Mouse (Mus musculus) gastrocnemius, postnatal 10 days (tissue): ENCODE data around the gene Prkce. TPM values are rescaled to one million over a fixed set of nuclear protein-coding genes. Genes with fewer than 3 reads are reported as not detected.

Source experiments
- DNase-seq: peaks from one replicate; pipeline ENCODE4 v3.0.0; 2021; ENCODE audit warnings: mixed read lengths
- long read RNA-seq, 2 experiments: library from polyadenylated mRNA; stranded (forward); transcript quantifications; one replicate each; pipeline ENCODE4 v2.0.0; 2021
- total RNA-seq, 2 experiments: library from RNA; stranded (reverse); gene quantifications; 2 replicates each; pipeline ENCODE4 v1.2.3; 2021

Prkce gene
- total RNA-seq: 10 to 100 TPM; 11.3 to 14.0 TPM
- long read RNA-seq, experiment 1, full-length matches to known transcripts: 9 of 12 reads
- long read RNA-seq, experiment 1, partial matches to known transcripts: 2 of 12 reads
- long read RNA-seq, experiment 1, other reads (novel, unspliced or antisense): 1 of 12 reads
- long read RNA-seq, experiment 2, full-length matches to known transcripts: 5 of 7 reads
- long read RNA-seq, experiment 2, partial matches to known transcripts: 1 of 7 reads
- long read RNA-seq, experiment 2, other reads (novel, unspliced or antisense): 1 of 7 reads

- DNase-seq: peak; percentile 84
Measured at GRCm38 (mm10) chr17:86167320-86168230, at the start of gene Prkce. Gene Prkce (plus strand): TSS chr17:86167785.

- no peak for DNase-seq
Measured at GRCm38 (mm10) chr17:86123146-86123545, 44.4 kb upstream of the Prkce start.

GRCm38 (mm10) chr17:86125908-86126307, 41.7 kb upstream of the Prkce start:
- no peak for DNase-seq

GRCm38 (mm10) chr17:86128198-86128597, 39.4 kb upstream of the Prkce start:
- no peak for DNase-seq

- DNase-seq: no peak
Measured at GRCm38 (mm10) chr17:86132534-86132933, 35.1 kb upstream of the Prkce start.

- no peak for DNase-seq
Measured at GRCm38 (mm10) chr17:86134461-86134860, 33.1 kb upstream of the Prkce start.

GRCm38 (mm10) chr17:86135835-86136234, 31.8 kb upstream of the Prkce start:
- DNase-seq: no peak

- peak; percentile 21 for DNase-seq
Measured at GRCm38 (mm10) chr17:86144537-86145078, 23.0 kb upstream of the Prkce start.

GRCm38 (mm10) chr17:86145079-86145951, 22.3 kb upstream of the Prkce start, which contains the start of gene Srbd1:
Gene Srbd1 (minus strand): TSS chr17:86145175.
- peak; percentile 95 for DNase-seq

- DNase-seq: no peak
Measured at GRCm38 (mm10) chr17:86149726-86150125, 17.9 kb upstream of the Prkce start.

- peak; percentile 31 for DNase-seq
Measured at GRCm38 (mm10) chr17:86150867-86151348, 16.7 kb upstream of the Prkce start.

GRCm38 (mm10) chr17:86156999-86157398, 10.6 kb upstream of the Prkce start:
- DNase-seq: no peak

- peak; percentile 16 for DNase-seq
Measured at GRCm38 (mm10) chr17:86162672-86163071, 4.9 kb upstream of the Prkce start.

GRCm38 (mm10) chr17:86164416-86164815, 3.2 kb upstream of the Prkce start:
- DNase-seq: no peak

GRCm38 (mm10) chr17:86166051-86166566, 1.5 kb upstream of the Prkce start:
- no peak for DNase-seq

- DNase-seq: peak; percentile 86
Measured at GRCm38 (mm10) chr17:86166567-86167319, 842 bp upstream of the Prkce start.

- DNase-seq: peak; percentile 39
Measured at GRCm38 (mm10) chr17:86168231-86168981, 821 bp downstream of the Prkce start.

GRCm38 (mm10) chr17:86169092-86169491, 1.5 kb downstream of the Prkce start:
- DNase-seq: no peak

GRCm38 (mm10) chr17:86170164-86170958, 2.8 kb downstream of the Prkce start:
- no peak for DNase-seq
